Mouse (Mus musculus): ENCODE data around the gene Slc5a1.

Slc5a1 gene

DNA sequence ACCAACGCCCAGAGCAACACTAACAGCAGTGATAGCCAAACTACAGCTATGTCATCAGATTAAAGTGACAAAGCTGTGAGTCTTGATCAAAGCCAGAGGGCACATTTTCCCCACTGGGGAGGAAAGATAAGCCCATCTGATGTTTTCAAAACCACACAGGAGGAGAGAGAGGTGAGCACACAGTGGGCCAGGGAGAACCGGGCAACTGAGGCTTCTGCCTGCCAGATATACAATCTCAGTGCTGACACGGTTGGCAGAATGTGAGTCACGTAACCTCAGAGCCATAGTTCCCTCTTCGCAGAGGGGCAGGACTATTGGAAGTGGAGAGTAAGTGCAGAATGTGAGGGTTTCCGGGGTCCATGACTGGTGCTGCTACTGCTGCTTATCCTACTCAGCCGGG, 89.5 kb downstream of the Slc5a1 start:
- no peak for DNase-seq (ENCODE audit: low spot score in 2 of 2)

DNA sequence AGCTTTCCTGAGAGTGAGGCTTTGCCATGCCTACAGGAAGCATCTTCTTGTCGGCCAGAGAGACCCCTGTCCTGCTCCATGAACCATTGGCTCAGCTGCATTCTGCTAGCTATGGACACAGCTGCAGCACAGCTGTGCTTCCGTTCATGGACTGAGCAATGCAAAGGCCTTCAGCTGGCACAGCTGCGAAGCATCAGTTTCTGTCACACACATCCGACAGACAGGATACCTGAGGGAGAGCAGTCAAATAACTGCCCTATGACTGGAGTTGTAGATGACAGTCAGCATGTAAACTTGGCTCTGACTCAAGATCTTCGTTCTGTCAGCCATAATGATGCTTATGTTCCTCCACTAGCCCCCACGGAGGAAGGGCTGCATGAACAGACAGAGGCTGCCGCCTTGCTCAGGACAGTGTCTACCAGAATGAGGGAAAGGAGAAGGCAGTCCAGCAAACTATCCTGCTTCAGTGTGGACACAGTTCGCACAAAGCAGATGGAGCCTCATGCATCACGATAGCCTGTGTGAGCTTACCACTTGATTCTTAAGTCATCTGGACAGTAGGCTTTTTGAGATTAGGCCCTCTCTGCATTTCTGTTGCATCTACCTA, 91.3 kb downstream of the Slc5a1 start:
- DNase-seq (ENCODE audit: low spot score in 2 of 2): no peak

DNA sequence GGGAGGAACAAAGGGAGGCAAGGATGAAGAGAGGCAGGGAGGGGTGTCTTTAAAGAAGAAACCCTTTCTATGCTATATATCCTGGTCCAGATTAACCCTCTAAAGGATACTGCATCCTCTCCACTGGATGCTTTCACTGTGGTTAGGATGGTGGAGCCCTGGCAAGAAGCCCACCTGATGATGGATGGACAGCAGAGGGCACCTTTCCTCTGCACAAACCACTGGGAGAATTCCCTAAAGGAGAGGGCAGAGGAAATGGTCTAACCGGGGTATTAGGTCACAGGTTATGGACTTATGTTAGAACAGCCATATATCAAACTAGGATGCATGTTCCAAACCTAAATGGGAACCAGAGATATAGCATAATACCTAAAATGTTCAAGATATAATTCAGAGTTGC, 96.1 kb downstream of the Slc5a1 start:
- DNase-seq (ENCODE audit: low spot score in 2 of 2): no peak

DNA sequence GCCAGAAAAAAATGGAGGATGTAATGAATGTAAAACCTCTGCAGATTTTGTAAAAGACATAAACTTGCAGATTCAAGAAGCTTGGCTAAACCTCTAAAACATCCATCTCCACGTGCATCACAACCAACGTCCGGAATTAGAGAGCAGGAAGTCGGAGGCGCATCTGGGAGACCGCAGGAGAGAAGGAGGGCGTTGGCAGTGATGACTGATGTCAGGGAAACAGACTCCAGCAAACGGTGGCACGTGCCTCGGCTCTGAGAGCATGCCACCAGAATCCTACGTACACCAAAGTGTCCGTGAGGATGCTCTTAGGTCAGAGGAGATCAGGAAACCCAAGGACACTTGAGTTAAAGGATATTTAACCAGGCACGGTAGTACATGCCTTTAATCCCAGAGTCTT, 97.7 kb downstream of the Slc5a1 start:
- DNase-seq (ENCODE audit: low spot score in 2 of 2): no peak

DNA sequence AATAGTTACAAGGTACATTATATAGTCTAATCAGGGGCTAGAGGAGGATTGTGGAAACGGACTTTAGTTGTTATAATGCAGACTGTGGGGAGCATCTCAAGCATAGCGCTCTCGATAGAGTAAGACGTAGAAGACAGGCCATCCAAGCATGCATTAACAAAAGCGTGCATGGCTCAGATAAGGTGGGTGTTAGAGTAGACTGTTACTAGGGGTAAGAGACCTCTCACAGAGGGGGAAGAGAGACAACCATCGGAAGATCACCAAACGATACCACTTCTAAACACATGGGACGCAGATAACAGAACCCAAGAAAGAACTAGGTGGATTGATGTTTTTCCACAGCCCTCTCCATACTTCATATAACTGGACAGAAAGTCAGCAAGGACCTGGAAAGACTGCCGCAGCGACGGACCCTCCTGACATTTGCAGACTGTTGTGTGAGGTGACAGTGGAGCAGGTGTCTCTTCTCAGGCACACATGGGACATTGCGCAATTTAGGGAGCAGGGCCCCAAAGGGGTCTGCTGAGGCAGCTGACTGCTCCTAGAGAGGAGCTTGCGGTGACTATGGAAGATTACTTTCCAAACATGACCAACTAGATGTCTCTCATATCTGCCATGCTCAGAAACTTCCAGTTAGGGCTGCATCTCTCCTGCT, 98.6 kb downstream of the Slc5a1 start:
- no peak for DNase-seq (ENCODE audit: low spot score in 2 of 2)

DNA sequence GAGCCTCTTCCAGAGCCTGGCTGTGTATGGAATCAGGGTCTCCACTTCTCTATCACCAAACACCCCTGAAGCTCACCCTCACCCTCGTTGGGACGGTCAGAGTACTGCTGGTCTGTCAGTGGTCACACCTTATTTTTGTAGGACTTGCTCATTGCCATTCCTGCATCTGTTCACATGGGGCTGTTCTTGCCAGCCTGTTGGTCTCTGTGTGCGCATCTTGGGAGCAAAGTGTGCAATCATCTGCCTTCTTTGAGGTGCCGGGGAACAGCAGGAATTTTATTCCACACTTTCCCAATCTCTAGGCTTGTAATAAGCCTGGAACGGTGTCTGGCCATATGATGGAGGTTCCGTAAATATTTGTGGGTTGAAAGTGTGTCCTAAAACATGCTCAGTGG, 99.1 kb downstream of the Slc5a1 start:
- DNase-seq (ENCODE audit: low spot score in 2 of 2): no peak

DNA sequence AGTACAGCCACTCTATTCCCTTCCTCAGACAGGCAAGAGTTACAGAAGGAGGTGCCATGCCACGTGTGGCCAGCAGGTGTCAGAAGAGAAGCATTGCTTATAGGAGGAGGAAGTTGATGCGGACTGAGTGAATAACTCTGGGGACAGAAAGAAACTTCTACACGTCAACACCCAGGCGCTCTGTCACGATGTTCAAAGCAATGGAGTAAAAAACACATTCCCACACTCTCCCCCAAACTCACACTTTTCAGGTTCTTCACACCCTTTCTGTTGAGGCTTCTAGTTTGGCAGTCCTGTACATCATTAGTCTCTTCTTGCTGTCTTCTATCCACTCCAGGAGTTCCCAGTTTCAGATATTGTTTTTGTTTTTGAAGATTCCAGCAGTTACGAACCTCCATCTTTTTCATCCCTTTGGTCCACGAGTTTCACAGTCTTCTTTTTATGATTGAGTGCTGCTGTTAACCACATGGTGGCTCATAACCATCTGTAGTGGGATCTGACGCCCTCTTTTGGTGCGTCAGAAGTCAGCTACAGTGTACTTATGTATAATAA, 99.7 kb downstream of the Slc5a1 start:
- DNase-seq (ENCODE audit: low spot score in 2 of 2): peak in 1 of 2 experiments; percentile 84

DNA sequence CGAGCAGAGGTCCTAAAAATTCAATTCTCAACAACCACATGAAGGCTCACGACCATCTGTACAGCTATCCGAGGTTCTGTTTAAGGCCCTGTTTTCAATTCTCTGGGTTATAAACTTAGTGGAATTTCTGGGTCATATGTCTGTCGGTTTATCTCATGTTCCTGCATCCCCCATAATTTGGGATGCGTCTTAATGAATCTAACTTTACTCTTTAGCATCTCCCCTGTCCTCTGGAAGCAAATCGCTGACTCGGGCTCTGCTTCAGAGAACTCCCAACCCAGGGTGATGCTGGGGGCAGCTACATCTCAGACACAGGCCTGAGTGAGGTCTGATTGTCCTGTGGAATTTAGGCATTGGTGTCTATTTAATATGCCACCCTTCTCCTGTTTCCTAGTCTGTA, 100.3 kb downstream of the Slc5a1 start:
- no peak for DNase-seq (ENCODE audit: low spot score in 2 of 2)

DNA sequence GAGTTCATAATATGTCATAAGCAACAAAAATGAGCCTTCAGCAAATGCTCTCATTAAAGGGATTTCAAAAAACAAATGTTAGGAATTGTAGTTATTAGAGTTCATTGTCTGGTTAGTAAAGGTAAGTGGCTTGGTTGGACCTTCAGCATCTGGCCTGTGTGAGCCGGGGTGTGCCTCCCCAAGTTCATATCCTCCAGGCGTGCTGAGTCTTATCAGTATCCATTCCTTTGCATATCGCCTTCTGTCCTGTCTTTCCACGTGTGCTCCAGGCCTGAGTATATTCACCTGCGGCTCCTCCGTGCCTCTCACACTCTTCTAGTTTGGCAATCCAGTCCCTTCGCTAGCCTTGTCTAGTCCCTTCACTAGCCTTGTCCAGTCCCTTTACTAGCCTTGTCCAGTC, 102.3 kb downstream of the Slc5a1 start:
- no peak for DNase-seq (ENCODE audit: low spot score in 2 of 2)

DNA sequence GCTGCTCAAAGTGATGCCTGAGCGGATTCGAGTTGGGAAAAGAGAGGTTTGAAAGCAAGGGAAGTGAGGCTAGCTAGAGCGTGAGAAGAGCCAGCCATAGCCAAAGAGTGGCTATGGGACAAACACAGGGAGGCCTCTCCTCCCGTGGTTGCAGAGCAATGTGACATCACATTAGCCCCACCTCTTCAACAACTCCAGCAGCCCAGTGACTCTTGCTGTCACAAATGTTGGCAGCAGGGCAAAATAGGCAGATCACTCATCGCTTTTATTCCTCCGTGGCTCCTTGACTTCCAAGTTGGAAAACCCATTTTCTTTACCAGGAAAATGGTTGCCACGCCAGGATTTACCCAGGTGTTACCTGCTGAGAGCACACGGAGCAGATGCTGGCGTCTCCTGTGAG, 103.1 kb downstream of the Slc5a1 start:
- no peak for DNase-seq (ENCODE audit: low spot score in 2 of 2)

DNA sequence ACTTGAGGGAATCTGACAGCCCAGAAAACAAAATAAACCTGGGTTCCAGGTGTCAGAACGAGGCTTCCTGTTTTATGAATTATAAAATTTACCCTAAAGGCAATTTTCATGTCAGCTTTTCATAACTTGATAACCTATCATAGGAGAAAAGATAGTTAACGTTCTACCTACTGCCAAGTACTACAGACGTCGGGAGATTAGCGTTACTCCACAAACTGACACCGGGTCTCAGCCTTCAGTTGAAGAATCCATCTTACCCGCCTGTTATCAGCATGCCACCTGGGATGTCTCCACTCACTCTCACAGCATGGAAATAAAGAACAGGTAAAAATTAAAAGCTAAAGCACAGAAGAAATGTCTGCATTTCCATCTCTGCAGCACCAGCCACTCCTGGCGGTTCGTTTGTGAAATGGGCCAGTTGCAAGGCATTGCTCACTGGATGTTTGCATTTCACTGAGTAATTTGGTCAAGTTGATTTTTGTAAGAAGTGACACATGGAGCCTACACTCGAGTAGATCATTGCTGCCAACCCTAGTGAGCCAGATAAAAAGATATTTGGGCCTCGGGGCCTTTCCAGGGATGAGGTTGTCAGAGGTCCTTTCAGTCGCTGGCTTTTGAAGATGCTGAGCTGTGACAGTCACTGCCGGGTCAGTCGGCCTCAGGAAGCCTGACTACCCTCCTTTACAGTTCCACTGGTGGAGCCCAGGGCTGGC, 104.7 kb downstream of the Slc5a1 start:
- no peak for DNase-seq (ENCODE audit: low spot score in 2 of 2)

DNA sequence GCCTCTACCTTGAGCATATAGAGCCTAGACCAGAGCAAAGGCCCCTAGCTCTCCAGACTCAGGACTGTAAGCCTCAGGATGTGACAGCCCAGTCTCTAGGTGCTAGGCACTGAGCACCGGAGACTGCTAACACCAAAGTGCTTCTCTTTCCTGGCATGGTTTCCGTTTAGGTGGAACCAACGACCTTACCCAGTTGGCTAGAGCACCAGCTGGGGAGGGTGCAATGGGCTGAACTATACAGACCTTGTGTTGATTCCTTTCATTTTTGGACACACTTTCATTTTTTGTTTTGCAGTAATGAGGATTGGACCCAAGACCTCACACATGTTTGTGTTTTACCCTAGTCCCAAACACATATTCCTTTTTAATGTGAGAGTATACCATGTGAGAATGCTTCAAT, 106.5 kb downstream of the Slc5a1 start:
- DNase-seq (ENCODE audit: low spot score in 2 of 2): no peak

DNA sequence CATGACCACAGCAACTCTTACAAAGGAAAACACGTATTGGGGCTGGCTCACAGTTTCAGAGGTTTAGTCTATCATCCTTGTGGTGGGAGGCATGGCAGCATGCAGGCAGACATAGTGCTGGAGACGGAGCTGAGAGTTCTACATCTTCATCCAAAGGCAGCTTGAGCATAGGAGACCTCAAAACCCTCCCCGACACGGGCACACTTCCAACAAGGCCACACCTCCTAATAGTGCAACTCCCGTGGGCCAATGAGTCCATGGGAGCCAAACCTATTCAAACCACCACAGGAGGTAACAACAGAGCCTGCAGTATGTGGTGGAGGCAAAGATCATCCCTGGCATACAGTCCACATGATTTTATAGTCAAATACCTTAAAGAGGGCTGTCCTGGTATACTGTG, 107.2 kb downstream of the Slc5a1 start:
- no peak for DNase-seq (ENCODE audit: low spot score in 2 of 2)
